Mouse (Mus musculus) left cerebral cortex, adult 11 months (tissue): ENCODE measurements around the gene Tmem138.
"Not testable (repeated sequence)": the region's sequence is repeated elsewhere in the genome, so short reads cannot be mapped to it uniquely, and the experiment has no call there.

ENCODE experiments used
- DNase-seq: peaks from one replicate; pipeline ENCODE4 v3.0.0; 2022; ENCODE audit warnings: low spot score

Tmem138 gene

GRCm38 (mm10) chr19:10569627-10570026 is 7.5 kb downstream of the Tmem138 start:
- no peak for DNase-seq

GRCm38 (mm10) chr19:10565217-10565616 is 11.9 kb downstream of the Tmem138 start:
- DNase-seq = no peak

- no peak for DNase-seq
Observed at GRCm38 (mm10) chr19:10564278-10564677, 12.9 kb downstream of the Tmem138 start.

GRCm38 (mm10) chr19:10562351-10562750 is 14.8 kb downstream of the Tmem138 start:
- DNase-seq = no peak

GRCm38 (mm10) chr19:10561558-10562314 is 15.4 kb downstream of the Tmem138 start:
- DNase-seq = no peak

GRCm38 (mm10) chr19:10560108-10560507 is 17.1 kb downstream of the Tmem138 start:
- DNase-seq = no peak

GRCm38 (mm10) chr19:10557837-10558375 is 19.3 kb downstream of the Tmem138 start:
- not testable (repeated sequence) for DNase-seq

GRCm38 (mm10) chr19:10557430-10557829 is 19.7 kb downstream of the Tmem138 start:
- DNase-seq = no peak

GRCm38 (mm10) chr19:10557001-10557400 is 20.2 kb downstream of the Tmem138 start:
- DNase-seq = no peak

- DNase-seq = peak; percentile 75
Observed at GRCm38 (mm10) chr19:10555624-10556510, 21.3 kb downstream of the Tmem138 start, which contains the start of gene Tmem216. TSS of gene Tmem216 (minus strand) at chr19:10556238.

- no peak for DNase-seq
Observed at GRCm38 (mm10) chr19:10539454-10539853, 37.7 kb downstream of the Tmem138 start.

- no peak for DNase-seq
Observed at GRCm38 (mm10) chr19:10530082-10530481, 47.1 kb downstream of the Tmem138 start.

GRCm38 (mm10) chr19:10525910-10526309 is 51.3 kb downstream of the Tmem138 start, which contains the start of gene Sdhaf2:
TSS of gene Sdhaf2 (minus strand) at chr19:10526142.
- peak; percentile 9 for DNase-seq

- DNase-seq = peak; percentile 83
Observed at GRCm38 (mm10) chr19:10525106-10525901, 51.9 kb downstream of the Tmem138 start, which contains the start of gene Cpsf7. TSS of gene Cpsf7 (plus strand) at chr19:10525266.

- DNase-seq = no peak
Observed at GRCm38 (mm10) chr19:10524784-10525105, 52.4 kb downstream of the Tmem138 start.

GRCm38 (mm10) chr19:10523483-10524080 is 53.6 kb downstream of the Tmem138 start:
- DNase-seq = no peak

- DNase-seq = no peak
Observed at GRCm38 (mm10) chr19:10521926-10522325, 55.2 kb downstream of the Tmem138 start.
